Mouse (Mus musculus): Measurements from ENCODE around the gene Gsta4.
"Not testable (repeated sequence)": the region's sequence is repeated elsewhere in the genome, so short reads cannot be mapped to it uniquely, and the experiment has no call there.

GRCm38 (mm10) chr9:78233121-78233695 is 50.6 kb downstream of the Gsta4 start:
- not testable (repeated sequence) for TF ChIP-seq POLR2A (IDR thresholded peaks at IDR 0.05; ENCODE audit: borderline replicate concordance, extremely low read depth, low read depth, low read length); CTCF (IDR thresholded peaks at IDR 0.05; ENCODE audit: insufficient read depth, low read length)
